Mouse (Mus musculus) neutrophil, adult 5-6 weeks (primary cell): ENCODE measurements around the gene Barx2. TPM values are rescaled to one million over a fixed set of nuclear protein-coding genes. Genes with fewer than 3 reads are reported as not detected.

Experiments used
- ATAC-seq: fragments of 151-379, 151-347 bp; 2 replicates; pipeline ENCODE4 v1.8.0; 2017; ENCODE audit warnings: mild to moderate bottlenecking, moderate TSS enrichment; ENCODE audit not compliant: insufficient number of reproducible peaks, poor library complexity, low FRiP score, severe bottlenecking; ENCODE audit errors: extremely low read depth
- total RNA-seq: library from RNA; stranded (forward); fragments of 200-1000 nt; gene quantifications from 2 replicates; pipeline ENCODE4 v1.2.3, GENCODE M21; 2017

The Barx2 gene
- total RNA-seq, 1 experiment from 2014 or later: 0.47 TPM

DNA sequence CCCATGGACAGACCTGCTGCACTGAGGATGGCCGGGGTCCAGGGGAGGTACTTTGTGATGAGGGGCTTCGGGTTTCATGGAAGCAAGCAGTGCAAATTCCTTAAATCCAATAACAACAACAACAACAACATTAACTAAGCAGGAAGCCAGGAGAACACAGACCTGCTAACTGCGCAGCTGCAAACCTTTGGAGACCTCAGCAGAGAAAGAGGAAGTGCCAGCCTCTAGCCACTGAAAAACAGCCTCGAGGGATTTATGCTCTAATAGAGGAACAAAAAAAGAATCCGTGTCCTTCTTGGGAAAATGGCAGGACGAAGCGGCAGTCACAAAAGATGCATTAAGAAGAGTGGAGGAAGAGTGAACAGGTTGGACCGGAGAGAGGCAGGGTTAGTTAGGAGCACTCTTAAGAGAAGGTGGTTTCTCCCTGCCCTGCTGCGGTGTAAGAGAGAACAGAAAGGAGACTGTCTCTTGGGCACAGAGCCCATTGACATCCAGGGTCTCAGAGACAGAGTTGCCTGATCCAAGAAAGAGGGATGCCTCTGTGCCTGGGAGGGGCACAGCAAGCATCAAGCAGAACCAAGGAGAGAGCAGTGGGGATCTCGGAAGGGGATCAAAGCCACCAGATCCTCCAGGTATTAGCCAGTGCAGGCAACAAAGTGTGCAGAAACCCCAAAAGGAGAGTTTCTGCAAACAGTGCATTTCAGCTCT, 72.0 kb downstream of the Barx2 start:
- ATAC-seq: no peak

DNA sequence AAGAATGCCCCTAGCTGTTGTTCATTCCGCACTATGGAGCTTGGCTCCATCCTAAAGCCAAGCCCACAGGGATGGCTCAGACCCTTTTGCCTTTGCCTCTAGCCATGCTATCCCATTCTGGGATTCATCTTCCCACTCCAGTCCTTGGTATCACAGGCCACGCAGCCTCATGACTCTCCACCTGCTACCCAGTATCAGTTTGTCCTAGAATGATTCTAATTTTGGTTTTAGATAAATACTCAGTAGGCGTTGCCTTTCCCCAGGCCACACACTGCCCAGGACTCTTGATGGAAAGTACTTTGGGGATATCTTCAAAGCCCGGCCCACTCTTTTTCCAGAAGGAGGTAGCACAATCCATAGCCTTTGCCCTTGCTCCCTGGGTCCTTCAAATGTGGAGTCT, 72.7 kb downstream of the Barx2 start:
- ATAC-seq: no peak

DNA sequence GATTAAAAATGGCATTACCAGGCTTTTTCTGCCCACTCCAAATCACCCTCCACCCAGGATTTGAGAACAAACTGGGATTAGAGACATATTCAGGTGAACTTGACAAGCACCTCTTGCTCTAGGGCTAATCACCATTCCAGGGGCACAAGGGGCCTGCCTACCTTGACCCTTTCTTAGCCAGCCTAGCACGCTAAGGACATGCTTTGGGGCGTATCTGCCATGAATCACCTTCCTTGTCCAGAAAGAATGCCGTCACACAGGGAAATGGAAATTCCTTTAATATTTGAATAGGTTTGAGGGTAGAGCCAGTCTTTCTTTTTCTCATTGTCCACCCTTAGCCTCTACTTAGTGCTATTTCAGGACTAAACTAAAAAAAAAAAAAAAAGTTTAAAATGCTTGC, 73.2 kb downstream of the Barx2 start:
- no peak for ATAC-seq

DNA sequence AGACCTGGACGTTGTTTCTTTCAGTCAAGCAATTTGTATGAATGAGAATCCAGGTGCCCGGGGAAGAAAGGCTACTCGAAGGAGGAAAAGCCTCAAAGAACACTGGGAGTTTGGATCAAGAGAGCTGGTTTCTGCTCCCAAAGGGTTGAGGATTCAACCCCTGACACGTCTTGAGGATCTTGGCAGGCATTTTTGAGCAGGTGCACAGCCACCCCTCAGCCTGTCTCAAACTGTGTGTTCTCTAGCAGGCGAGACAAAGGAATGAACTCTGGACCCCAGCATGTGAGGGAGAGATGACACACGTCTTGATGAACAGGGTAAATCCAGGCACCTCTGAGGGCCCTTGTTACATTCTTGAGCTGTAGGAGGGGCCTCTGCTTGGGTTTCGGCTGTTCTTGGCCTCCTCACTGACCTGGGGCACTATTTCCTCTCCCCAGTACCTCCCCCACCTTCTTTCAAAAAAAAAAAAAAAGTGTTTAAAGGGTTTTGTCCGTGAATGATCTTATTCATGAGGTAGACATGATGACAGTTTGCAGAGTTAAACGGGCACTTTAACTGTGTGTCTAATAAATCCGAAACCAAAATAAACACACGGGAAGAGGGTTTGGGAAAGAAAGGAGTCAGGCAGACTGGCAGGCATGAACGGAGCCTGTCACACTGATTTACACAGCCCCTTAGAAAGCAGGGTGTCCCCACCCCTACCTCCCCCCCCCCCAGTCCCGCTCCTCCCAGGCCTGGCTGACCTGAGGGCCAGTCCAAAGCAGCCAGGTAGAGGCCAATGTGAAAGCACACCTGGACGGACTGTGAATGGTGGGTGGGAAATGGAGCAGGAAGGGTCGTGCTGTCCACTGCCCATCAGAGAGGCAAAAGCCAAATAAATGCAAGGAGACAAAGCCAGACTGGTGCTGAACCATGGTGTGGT, 73.9 kb downstream of the Barx2 start:
- ATAC-seq: no peak

DNA sequence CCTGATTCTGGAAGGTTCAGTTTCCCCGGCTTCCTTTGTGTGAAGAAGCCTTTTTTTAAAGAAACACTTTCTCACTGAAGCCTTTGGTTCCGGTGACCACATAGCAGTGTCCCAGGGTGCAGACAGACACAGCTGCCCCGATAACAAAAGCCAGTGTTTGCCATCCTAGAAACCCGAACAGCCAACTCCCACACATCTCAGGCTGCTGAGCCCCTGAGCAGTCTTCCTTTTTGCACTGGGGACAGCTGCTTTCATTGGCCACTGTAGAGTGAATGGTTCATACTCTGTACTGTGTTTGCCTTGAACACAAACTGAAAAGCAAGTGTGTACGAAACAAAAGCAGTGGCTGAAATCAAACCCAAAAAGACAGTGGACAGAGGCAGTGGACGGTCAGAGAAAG, 75.2 kb downstream of the Barx2 start:
- ATAC-seq: no peak

DNA sequence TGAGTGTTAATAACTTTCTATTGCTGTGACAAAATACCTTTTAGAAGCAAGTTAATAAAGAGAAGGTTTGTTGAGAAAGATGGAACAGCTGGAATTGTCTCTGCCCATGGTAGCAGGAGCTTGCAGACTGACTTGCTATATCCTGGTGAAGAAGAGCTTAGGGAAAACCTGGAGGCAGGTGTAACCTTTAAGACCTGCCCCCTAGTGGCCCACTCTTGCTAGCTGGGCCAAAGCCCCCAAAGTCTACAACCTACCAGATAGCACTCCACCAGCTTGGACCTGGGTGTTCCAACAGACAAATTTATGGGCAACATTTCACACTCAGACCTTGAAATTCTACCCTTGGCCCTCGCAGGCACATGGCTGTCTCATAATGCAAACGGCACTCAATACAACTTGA, 104.5 kb downstream of the Barx2 start:
- no peak for ATAC-seq

DNA sequence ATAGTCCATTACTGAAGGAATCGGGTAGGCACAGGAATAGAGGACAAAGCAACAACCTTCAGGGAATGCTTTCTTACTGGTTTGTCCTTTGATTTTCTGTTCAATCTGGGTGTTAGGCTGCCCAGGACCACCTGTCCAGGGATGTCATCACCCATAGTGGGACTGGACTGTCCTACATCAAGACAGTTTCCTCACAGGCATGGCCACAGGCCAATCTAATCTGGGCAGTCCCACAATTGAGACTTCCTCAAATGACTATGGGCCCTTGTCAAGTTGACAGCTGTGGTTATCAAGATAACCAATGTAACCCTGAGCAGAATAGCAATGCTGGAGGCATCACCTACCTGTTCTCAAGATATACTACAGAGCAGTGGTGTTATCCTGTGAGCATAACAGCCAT, 110.6 kb downstream of the Barx2 start:
- no peak for ATAC-seq

Other genes with a start within 250 kb of the Barx2 start
- 0.23 and 0.49 TPM in 2 replicates for gene Arhgap32, start 202.7 kb upstream of the Barx2 start, total RNA-seq